Mouse (Mus musculus): ENCODE data around the gene Krtap4-13. TPM values are rescaled to one million over a fixed set of nuclear protein-coding genes. Genes with fewer than 3 reads are reported as not detected.
"Not testable (repeated sequence)": the region's sequence is repeated elsewhere in the genome, so short reads cannot be mapped to it uniquely, and the experiment has no call there.

Krtap4-13 gene
- total RNA-seq (2021) = not detected
- long read RNA-seq, experiment 1 = 0 reads
- long read RNA-seq, experiment 2 = 0 reads

DNA sequence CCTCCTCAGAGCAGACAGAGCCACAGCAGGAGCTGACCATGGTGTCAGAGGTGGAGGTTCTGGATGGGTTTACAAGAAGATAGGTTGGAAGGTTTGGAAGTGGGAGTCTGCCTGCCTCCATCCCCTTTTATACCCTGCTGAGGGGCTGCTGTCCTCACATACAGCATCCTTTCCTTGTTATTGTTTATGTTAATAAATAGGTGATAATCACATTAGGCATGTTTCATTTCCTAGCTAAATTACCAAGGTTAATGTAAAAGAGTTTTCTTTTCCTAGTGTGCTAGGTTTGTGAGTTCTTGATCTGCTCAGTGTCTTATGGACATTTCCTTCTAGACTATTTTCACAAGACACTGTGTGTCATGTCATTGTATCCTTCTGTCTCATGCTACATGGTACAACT lies at the start of gene Krtap4-13:
Gene Krtap4-13, minus strand, starts transcription at position 101 of the 400 bp plus-strand sequence.
- DNase-seq (ENCODE audit: low spot score in 2 of 2) = not testable (repeated sequence)

DNA sequence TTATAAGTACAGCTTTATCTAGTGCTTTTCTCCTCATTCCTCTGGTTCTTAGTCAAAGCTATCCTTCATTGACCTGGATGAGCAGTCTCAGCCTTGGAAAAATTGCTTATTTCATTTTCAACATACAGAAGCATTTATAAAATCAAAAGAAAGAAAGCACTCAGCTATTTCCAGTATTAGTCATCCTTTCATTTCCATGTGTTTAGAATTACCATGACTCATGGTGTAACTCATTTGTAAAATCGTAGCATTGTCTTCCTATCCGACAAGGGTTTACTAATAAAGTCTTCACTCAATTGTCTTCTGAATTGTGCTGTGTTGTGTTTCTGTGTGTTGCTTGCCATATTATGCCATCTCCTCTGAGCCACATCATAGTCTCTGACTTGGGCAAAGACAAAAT lies 49.1 kb upstream of the Krtap4-13 start:
- no peak for DNase-seq (ENCODE audit: low spot score in 2 of 2)

DNA sequence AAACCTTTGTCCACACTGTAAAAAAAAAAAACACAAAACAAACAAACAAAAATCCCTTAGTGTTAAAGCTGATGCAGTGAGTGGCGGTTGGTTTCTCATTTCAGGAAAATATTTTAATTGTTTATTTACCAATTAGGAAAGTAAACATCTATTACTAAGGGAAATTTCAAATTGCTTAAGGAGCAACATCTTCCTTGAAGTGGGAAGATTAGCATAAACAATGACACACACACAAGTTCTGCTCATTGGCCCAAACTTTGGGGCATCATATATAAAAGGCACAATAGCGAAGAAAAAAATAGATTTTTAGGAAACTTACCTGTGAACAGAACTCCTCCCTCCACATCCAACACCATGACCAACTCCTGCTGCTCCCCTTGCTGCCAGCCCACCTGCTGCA lies 47.9 kb upstream of the Krtap4-13 start, which contains the start of gene Gm11568:
Gene Gm11568, plus strand, starts transcription at position 301 of the 400 bp plus-strand sequence.
- no peak for DNase-seq (ENCODE audit: low spot score in 2 of 2)

DNA sequence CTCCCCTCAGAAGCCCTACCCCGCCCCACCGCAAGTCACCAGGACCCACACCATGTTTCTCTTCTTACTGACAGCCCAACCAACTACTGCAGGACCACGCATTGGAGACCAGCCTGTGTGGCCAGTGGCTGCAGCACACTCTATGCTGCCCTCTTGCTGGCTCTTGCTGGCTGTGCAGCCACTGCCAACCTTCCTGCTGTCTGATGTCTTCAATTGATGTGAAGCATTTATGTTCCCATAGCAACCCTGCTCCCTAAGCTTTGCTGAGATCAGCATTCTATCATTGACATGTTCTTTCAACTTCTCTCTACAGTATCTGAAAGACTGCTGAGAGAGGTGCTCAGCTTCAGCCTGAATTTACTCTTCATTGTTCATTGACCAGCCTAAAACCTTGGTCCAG lies 44.4 kb upstream of the Krtap4-13 start:
- DNase-seq (ENCODE audit: low spot score in 2 of 2) = no peak

DNA sequence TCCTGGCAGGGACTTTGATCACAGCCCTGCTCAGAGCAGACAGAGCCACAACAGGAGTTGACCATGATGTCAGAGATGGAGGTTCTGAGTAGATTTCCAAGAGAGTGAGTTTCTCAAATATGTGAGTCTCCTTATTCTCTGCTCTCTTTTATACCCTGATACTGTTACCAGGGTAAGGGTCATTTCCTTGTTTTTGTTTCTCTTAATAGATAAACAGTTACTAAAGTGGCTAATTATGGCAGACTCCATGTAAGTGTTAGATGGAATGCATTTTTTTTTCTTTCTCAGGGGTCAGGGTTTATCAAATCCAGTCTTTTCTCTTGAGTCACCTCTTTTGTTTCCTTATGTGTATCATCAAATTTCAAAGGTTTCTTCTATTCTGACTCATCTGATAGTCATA lies 41.8 kb upstream of the Krtap4-13 start, which contains the start of gene Krtap4-16:
Gene Krtap4-16, minus strand, starts transcription at position 101 of the 400 bp plus-strand sequence.
- no peak for DNase-seq (ENCODE audit: low spot score in 2 of 2)

DNA sequence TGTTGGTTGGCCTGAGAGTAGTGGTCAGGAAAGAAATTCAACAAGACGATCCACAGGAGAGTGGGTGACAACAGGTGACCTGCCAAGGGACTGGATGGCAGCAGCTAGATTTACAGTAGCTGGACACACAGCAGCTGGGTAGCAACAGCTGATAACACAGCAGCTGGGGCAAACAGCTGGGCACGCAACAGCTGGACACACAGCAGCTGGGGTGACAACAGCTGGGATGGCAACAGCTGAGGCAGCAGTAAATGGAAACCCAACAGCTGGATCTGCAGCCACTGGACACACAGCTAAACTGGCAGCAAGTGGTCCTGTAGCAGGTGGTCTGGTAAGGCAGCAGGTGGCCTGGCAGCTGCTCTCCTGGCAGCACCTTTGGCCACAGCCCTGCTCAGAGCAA lies 37.1 kb upstream of the Krtap4-13 start:
- no peak for DNase-seq (ENCODE audit: low spot score in 2 of 2)

DNA sequence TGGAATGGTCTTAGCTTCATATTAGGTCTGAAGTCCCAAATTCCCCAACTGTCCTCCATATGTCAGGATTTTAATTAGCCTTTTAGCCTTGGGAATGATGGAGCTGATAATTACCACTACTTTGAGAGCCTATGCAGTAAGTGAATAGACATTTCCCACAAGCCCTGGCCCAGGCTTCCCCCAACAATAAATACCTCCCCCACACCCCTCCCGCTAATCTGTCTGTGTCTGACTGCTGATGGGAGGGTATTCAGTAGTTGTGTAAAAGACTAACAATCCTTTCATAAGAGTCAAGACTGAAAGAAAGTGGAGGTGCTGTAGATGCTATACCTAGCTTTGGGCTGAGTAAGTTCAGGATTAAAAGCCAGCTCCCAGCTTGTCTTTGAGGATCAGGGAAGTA lies 32.5 kb upstream of the Krtap4-13 start:
- no peak for DNase-seq (ENCODE audit: low spot score in 2 of 2)

DNA sequence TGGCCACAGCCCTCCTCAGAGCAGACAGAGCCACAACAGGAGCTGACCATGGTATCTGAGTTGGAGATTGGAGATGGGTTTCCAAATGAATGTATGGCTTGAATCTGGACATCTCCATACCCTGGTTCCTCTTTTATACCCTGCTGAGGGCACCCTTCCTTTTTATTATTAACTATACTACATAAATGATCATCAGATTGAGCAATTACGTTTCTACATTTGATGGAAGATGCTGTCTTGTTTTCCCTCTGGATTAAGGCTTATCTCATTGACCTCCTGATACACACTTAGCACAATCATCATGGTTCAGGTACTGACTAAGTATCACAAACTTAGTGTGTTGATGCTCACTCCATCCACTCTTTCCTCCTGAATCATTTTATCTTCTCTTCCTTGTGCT lies 28.3 kb upstream of the Krtap4-13 start, which contains the start of gene 2300003K06Rik:
Gene 2300003K06Rik, minus strand, starts transcription at position 101 of the 400 bp plus-strand sequence.
- DNase-seq (ENCODE audit: low spot score in 2 of 2) = no peak

DNA sequence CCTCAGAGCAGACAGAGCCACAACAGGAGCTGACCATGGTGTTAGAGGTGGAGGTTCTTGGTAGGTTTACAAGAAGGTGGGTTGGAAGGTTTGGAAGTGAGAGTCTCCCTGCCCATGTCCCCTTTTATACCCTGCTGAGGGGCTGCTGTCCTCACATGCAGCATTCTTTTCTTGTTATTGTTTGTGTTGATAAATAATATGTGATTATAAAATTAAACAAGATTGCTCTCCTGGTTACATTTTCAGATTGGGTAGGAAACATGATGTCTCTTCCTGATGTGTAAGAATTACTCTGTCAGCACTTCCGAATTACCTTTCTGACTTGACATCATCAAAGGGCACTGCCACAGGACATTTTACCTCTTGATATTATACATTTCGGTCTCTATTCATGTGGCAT lies 5.9 kb upstream of the Krtap4-13 start, which contains the start of gene Gm11564:
Gene Gm11564, minus strand, starts transcription at position 101 of the 400 bp plus-strand sequence.
- not testable (repeated sequence) for DNase-seq (ENCODE audit: low spot score in 2 of 2)

DNA sequence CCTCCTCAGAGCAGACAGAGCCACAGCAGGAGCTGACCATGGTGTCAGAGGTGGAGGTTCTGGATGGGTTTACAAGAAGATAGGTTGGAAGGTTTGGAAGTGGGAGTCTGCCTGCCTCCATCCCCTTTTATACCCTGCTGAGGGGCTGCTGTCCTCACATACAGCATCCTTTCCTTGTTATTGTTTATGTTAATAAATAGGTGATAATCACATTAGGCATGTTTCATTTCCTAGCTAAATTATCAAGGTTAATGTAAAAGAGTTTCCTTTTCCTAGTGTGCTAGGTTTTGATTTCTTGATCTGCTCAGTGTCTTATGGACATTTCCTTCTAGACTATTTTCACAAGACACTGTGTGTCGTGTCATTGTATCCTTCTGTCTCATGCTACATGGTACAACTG lies 5.3 kb downstream of the Krtap4-13 start, which contains the start of gene Gm11554:
Gene Gm11554, minus strand, starts transcription at position 101 of the 400 bp plus-strand sequence.
- DNase-seq (ENCODE audit: low spot score in 2 of 2) = not testable (repeated sequence)

DNA sequence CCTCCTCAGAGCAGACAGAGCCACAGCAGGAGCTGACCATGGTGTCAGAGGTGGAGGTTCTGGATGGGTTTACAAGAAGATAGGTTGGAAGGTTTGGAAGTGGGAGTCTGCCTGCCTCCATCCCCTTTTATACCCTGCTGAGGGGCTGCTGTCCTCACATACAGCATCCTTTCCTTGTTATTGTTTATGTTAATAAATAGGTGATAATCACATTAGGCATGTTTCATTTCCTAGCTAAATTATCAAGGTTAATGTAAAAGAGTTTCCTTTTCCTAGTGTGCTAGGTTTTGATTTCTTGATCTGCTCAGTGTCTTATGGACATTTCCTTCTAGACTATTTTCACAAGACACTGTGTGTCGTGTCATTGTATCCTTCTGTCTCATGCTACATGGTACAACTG lies 10.9 kb downstream of the Krtap4-13 start, which contains the start of gene Gm11569:
Gene Gm11569, minus strand, starts transcription at position 101 of the 400 bp plus-strand sequence.
- not testable (repeated sequence) for DNase-seq (ENCODE audit: low spot score in 2 of 2)

DNA sequence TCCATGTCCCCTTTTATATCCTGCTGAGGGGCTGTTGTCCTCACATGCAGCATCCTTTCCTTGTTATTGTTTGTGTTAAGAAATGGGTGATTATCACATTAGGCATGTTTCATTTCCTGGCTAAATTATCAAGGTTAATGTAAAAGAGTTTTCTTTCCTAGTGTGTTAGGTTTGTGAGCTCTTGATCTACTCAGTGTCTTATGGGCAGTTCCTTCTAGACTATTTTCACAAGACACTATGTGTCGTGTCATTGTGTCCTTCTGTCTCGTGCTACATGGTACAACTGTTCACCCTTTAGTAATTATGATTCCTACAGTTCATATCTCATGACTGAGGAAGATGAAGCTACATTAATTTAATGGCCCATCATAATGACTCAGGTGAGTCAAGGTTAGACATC lies 16.3 kb downstream of the Krtap4-13 start, which contains the start of gene Gm11596:
Gene Gm11596, minus strand, starts transcription at position 101 of the 400 bp plus-strand sequence.
- no peak for DNase-seq (ENCODE audit: low spot score in 2 of 2)

DNA sequence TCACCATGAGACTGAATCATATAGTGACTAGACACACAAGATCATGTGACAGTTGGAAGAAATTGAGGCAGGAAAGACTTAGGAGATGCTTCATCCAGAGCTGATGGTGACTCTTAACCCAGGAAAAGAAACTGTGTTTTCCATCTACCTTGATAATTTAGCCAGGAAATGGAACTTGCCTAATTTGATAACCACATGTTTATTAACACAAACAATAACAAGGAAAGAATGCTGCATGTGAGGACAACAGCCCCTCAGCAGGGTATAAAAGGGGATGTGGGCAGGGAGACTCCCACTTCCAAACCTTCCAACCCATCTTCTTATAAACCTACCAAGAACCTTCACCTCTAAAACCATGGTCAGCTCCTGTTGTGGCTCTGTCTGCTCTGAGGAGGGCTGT lies 24.8 kb downstream of the Krtap4-13 start, which contains the start of gene Krtap4-9:
Gene Krtap4-9, plus strand, starts transcription at position 301 of the 400 bp plus-strand sequence.
- not testable (repeated sequence) for DNase-seq (ENCODE audit: low spot score in 2 of 2)

DNA sequence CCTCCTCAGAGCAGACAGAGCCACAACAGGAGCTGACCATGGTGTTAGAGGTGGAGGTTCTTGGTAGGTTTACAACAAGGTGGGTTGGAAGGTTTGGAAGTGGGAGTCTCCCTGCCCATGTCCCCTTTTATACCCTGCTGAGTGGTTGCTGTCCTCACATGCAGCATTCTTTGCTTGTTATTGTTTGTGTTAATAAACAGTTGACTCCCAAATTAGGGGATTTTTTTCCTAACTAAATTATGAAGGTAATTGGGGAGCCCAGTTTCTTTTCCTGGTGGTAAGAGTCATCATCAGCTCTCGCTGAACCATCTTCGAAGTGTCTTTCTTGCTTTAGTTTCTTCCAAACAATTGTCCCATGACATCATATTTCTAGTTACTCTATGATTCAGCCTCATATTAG lies 29.1 kb downstream of the Krtap4-13 start, which contains the start of gene Krtap4-8:
Gene Krtap4-8, minus strand, starts transcription at position 101 of the 400 bp plus-strand sequence.
- no peak for DNase-seq (ENCODE audit: low spot score in 2 of 2)

DNA sequence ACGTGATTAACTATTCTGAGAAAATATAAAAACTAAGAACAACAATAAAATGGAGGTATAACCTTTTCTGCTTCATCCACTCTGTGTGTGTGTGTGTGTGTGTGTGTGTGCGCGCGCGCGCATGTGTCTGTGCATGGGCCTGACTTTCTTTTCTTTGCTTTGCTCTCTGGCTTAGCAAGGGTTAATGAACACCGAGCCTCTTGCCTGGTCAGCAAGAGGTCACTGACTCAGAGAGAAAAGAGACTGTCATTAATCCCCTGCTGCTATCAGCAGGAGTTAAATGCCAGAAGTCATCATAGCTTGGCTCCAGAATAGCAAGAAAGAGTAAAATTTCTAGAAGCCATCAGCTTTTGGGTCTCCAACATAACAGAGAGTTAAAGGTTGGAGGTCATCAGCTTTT lies 31.3 kb downstream of the Krtap4-13 start:
- DNase-seq (ENCODE audit: low spot score in 2 of 2) = no peak

DNA sequence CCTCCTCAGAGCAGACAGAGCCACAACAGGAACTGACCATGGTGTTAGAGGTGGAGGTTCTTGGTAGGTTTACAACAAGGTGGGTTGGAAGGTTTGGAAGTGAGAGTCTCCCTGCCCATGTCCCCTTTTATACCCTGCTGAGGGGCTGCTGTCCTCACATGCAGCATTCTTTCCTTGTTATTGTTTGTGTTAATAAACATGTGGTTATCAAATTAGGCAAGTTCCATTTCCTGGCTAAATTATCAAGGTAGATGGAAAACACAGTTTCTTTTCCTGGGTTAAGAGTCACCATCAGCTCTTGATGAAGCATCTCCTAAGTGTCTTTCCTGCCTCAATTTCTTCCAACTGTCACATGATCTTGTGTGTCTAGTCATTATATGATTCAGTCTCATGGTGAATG lies 36.9 kb downstream of the Krtap4-13 start, which contains the start of gene Gm11595:
Gene Gm11595, minus strand, starts transcription at position 101 of the 400 bp plus-strand sequence.
- not testable (repeated sequence) for DNase-seq (ENCODE audit: low spot score in 2 of 2)

DNA sequence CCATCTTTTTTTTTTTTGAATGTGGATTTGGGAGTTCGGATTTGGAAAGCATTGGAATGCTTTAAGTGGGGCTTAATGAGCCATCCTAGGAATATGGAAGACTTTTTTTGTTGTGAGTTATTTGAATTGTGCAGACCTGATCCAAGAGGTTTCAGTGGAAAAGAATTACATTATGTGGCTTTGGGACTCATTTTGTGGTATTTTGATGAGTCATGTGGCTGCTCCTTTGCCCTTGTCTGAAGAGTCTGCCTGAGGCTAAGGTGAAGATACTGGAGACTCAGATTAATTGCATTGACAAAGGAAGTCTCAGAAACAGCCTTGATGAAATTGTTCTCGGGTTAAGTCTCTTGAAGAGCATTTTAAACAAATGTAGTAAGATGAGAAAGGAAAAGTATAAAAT lies 41.3 kb downstream of the Krtap4-13 start:
- no peak for DNase-seq (ENCODE audit: low spot score in 2 of 2)

Other genes with a start within 250 kb of the Krtap4-13 start
- not detected for gene Krtap3-1, start 243.3 kb downstream of the Krtap4-13 start, total RNA-seq (2021)
- gene Krtap1-5, start 228.9 kb downstream of the Krtap4-13 start, total RNA-seq (2021) = not detected
- not detected for gene Krtap1-4, start 226.2 kb downstream of the Krtap4-13 start, total RNA-seq (2021)
- gene Krtap1-3, start 218.6 kb downstream of the Krtap4-13 start, total RNA-seq (2021) = not detected
- not detected for gene Krtap9-3, start 211.8 kb downstream of the Krtap4-13 start, total RNA-seq (2021)
- not detected for gene Gm11938, start 206.6 kb downstream of the Krtap4-13 start, total RNA-seq (2021)
- gene Gm11937, start 199.7 kb downstream of the Krtap4-13 start, total RNA-seq (2021) = not detected
- gene Krtap2-4, start 195.0 kb downstream of the Krtap4-13 start, total RNA-seq (2021) = not detected
- gene Gm11562, start 189.5 kb downstream of the Krtap4-13 start, total RNA-seq (2021) = not detected
- not detected for gene Krtap4-1, start 181.7 kb downstream of the Krtap4-13 start, total RNA-seq (2021)
- not detected for gene Krtap4-2, start 174.8 kb downstream of the Krtap4-13 start, total RNA-seq (2021)
- gene Krtap4-7, start 165.8 kb downstream of the Krtap4-13 start, total RNA-seq (2021) = not detected
- gene Gm11555, start 159.7 kb downstream of the Krtap4-13 start, total RNA-seq (2021) = not detected
- gene Gm11563, start 150.9 kb downstream of the Krtap4-13 start, total RNA-seq (2021) = not detected
- not detected for gene Krtap4-6, start 143.9 kb downstream of the Krtap4-13 start, total RNA-seq (2021)
- not detected for gene Gm14190, start 119.2 kb downstream of the Krtap4-13 start, total RNA-seq (2021)
- gene Gm14180, start 75.6 kb downstream of the Krtap4-13 start, total RNA-seq (2021) = not detected
- gene Gm11595, start 37.0 kb downstream of the Krtap4-13 start, total RNA-seq (2021) = not detected
- not detected for gene Krtap4-8, start 29.2 kb downstream of the Krtap4-13 start, total RNA-seq (2021)
- not detected for gene Krtap4-9, start 24.7 kb downstream of the Krtap4-13 start, total RNA-seq (2021)
- not detected for gene Gm11596, start 16.4 kb downstream of the Krtap4-13 start, total RNA-seq (2021)
- gene Gm11569, start 11.0 kb downstream of the Krtap4-13 start, total RNA-seq (2021) = not detected
- gene Gm11554, start 5.4 kb downstream of the Krtap4-13 start, total RNA-seq (2021) = not detected
- gene Gm11564, start 5.8 kb upstream of the Krtap4-13 start, total RNA-seq (2021) = not detected
- not detected for gene 2300003K06Rik, start 28.2 kb upstream of the Krtap4-13 start, total RNA-seq (2021)
- gene Krtap4-16, start 41.7 kb upstream of the Krtap4-13 start, total RNA-seq (2021) = not detected
- not detected for gene Gm11568, start 48.0 kb upstream of the Krtap4-13 start, total RNA-seq (2021)
- not detected for gene Gm11559, start 54.6 kb upstream of the Krtap4-13 start, total RNA-seq (2021)
- gene Krtap9-1, start 63.5 kb upstream of the Krtap4-13 start, total RNA-seq (2021) = not detected
- gene Gm11567, start 69.3 kb upstream of the Krtap4-13 start, total RNA-seq (2021) = not detected
- not detected for gene Krtap31-1, start 98.0 kb upstream of the Krtap4-13 start, total RNA-seq (2021)
- gene Gm11565, start 104.9 kb upstream of the Krtap4-13 start, total RNA-seq (2021) = not detected
- not detected for gene Krtap31-2, start 126.4 kb upstream of the Krtap4-13 start, total RNA-seq (2021)
- not detected for gene Krtap9-5, start 138.6 kb upstream of the Krtap4-13 start, total RNA-seq (2021)
- gene Krtap29-1, start 169.2 kb upstream of the Krtap4-13 start, total RNA-seq (2021) = not detected
- not detected for gene Krtap16-1, start 176.7 kb upstream of the Krtap4-13 start, total RNA-seq (2021)
- gene Krtap17-1, start 184.1 kb upstream of the Krtap4-13 start, total RNA-seq (2021) = not detected
- not detected for gene Krt33a, start 206.3 kb upstream of the Krtap4-13 start, total RNA-seq (2021)
- not detected for gene Krt33b, start 220.0 kb upstream of the Krtap4-13 start, total RNA-seq (2021)
- not detected for gene Krt34, start 231.7 kb upstream of the Krtap4-13 start, total RNA-seq (2021)
- not detected for gene Krt31, start 240.7 kb upstream of the Krtap4-13 start, total RNA-seq (2021)

All from adrenal gland, postnatal 4 days (tissue).